Mouse (Mus musculus) ZHBTc4 (cell line): Measurements from ENCODE around the gene Krt80.

Experiments
- DNase-seq: peaks from one replicate; pipeline ENCODE4 v3.0.0-alpha.2; 2011; ENCODE audit warnings: low read depth, low spot score

Krt80 gene

GRCm38 (mm10) chr15:101370101-101370911 lies at the start of gene Krt80:
TSS of gene Krt80 (minus strand) at chr15:101370162.
- DNase-seq, result no peak

GRCm38 (mm10) chr15:101418950-101419349 lies 49.0 kb upstream of the Krt80 start:
- DNase-seq, result no peak

GRCm38 (mm10) chr15:101414807-101415565 lies 45.0 kb upstream of the Krt80 start:
- no peak for DNase-seq

GRCm38 (mm10) chr15:101413916-101414635 lies 44.1 kb upstream of the Krt80 start:
- no peak for DNase-seq

- no peak for DNase-seq
These were observed 42.2 kb upstream of the Krt80 start for GRCm38 (mm10) chr15:101412188-101412587.

- no peak for DNase-seq
These were observed 40.8 kb upstream of the Krt80 start, which contains the start of gene Krt7 for GRCm38 (mm10) chr15:101410775-101411174. TSS of gene Krt7 (plus strand) at chr15:101411043.

- DNase-seq, result no peak
These were observed 28.3 kb upstream of the Krt80 start for GRCm38 (mm10) chr15:101398269-101398668.

- DNase-seq, result no peak
These were observed 27.7 kb upstream of the Krt80 start for GRCm38 (mm10) chr15:101397683-101398082.

GRCm38 (mm10) chr15:101396921-101397320 lies 27.0 kb upstream of the Krt80 start:
- no peak for DNase-seq

GRCm38 (mm10) chr15:101396466-101396865 lies 26.5 kb upstream of the Krt80 start:
- DNase-seq, result no peak

- no peak for DNase-seq
These were observed 24.9 kb upstream of the Krt80 start for GRCm38 (mm10) chr15:101394908-101395307.

- DNase-seq, result no peak
These were observed 22.3 kb upstream of the Krt80 start for GRCm38 (mm10) chr15:101392251-101392650.

- DNase-seq, result no peak
These were observed 20.2 kb upstream of the Krt80 start for GRCm38 (mm10) chr15:101390203-101390602.

- no peak for DNase-seq
These were observed 18.1 kb upstream of the Krt80 start for GRCm38 (mm10) chr15:101388034-101388541.

GRCm38 (mm10) chr15:101387176-101387575 lies 17.2 kb upstream of the Krt80 start:
- DNase-seq, result no peak

- DNase-seq, result no peak
These were observed 15.1 kb upstream of the Krt80 start for GRCm38 (mm10) chr15:101385064-101385463.

- DNase-seq, result no peak
These were observed 14.6 kb upstream of the Krt80 start for GRCm38 (mm10) chr15:101384610-101385009.

- DNase-seq, result no peak
These were observed 12.8 kb upstream of the Krt80 start for GRCm38 (mm10) chr15:101382811-101383210.

- no peak for DNase-seq
These were observed 11.8 kb upstream of the Krt80 start for GRCm38 (mm10) chr15:101381758-101382157.

- no peak for DNase-seq
These were observed 8.7 kb upstream of the Krt80 start for GRCm38 (mm10) chr15:101378646-101379045.

GRCm38 (mm10) chr15:101376776-101377061 lies 6.8 kb upstream of the Krt80 start:
- DNase-seq, result no peak
